Mouse (Mus musculus): ENCODE results near the gene Syf2.

DNA sequence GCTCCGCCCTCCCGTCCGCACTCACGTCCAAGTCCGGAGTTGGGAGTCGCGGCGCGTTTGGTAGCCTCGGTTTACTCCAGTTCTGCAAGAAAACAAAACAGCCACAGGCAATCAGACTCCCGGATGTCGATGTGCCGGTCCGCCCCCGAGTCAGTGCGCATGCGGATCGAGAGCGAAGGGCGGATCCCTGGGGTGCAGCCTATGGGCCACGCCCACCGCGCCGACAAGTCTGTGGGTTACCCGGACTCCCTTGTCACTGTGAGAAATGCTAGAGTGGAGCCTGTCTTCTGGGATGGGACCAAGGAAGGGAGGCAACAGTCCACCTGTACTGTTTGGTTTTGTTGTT lies 15.9 kb upstream of the Syf2 start, which contains the start of gene Tmem50a:
- TF ChIP-seq CTCF (IDR thresholded peaks at IDR 0.05; ENCODE audit: low read depth): no peak
- TF ChIP-seq EP300 (IDR thresholded peaks at IDR 0.05; ENCODE audit: low read depth): no peak

Measured in liver, postnatal 0 days (tissue).